Mouse (Mus musculus) lung, adult 2 months (tissue): Measurements from ENCODE around the gene Kcnma1. TPM values are rescaled to one million over a fixed set of nuclear protein-coding genes. Genes with fewer than 3 reads are reported as not detected.

Experiments
- DNase-seq: peaks from one replicate; pipeline ENCODE4 v3.0.0; 2022
- H3K4me1 ChIP-seq: fragments of 200-500 bp; 2 replicates; pipeline ENCODE4 v1.6.1; 2011; ENCODE audit warnings: low read length; ENCODE audit not compliant: control insufficient read depth, insufficient read depth
- H3K4me3 ChIP-seq: fragments of 200-500 bp; replicated peaks from 2 replicates; pipeline ENCODE3; 2011; ENCODE audit warnings: low read depth, mild to moderate bottlenecking, control low read depth, low read length; ENCODE audit errors: extremely low read depth
- CTCF ChIP-seq: fragments of 200-500 bp; IDR thresholded peaks from 2 replicates; pipeline ENCODE4 v1.5.1; 2011; ENCODE audit warnings: mild to moderate bottlenecking, low read length, control low read depth; ENCODE audit not compliant: insufficient read depth
- POLR2A ChIP-seq: fragments of 200-500 bp; IDR thresholded peaks from 2 replicates; pipeline ENCODE4 v1.6.1; 2011; ENCODE audit warnings: low read depth, mild to moderate bottlenecking, control low read depth, low read length, borderline replicate concordance; ENCODE audit errors: extremely low read depth
- WGBS: fragments of 180-500 bp; shearing (Covaris S2); methylation state at CpG from one replicate; pipeline ENCODE4 v1.1.7; 2018; 5-methylcytosine and 5-hydroxymethylcytosine counted together
- polyA plus RNA-seq: library from polyadenylated mRNA; depleted of rRNA; stranded (reverse); fragments of >200 nt; gene quantifications from 2 replicates; pipeline ENCODE4 v1.2.3, GENCODE M21; 2012

The Kcnma1 gene
- polyA plus RNA-seq, 1 experiment, result 1.6 TPM

DNA sequence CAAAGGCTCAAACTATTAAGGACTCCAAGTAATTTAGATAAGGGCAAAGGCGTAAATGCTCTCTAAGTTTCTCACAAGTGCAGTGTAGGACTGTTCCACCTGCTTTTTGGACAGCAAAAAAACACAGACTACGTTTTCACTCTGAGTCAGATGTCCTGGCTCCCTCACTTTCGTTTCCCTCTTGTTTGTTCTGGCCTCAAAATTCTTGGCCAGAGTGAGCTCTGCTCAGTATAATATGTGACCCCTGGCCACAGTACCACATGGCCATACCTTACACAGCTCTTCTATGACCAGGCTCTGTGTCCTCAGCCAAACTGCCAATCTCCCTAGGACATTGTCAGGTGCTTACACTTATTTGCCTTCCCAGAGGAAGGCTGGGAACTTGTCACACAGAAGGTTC lies 241.6 kb downstream of the Kcnma1 start:
- TF ChIP-seq CTCF (no peak), POLR2A (no peak)
- H3K4me3 ChIP-seq, result no peak overlapping the region
- no peak for DNase-seq
- WGBS, result 47% methylated on average over 3 of the region's 3 CpGs
- H3K4me1 ChIP-seq, result no peaks in the 10 kb centered on the region

DNA sequence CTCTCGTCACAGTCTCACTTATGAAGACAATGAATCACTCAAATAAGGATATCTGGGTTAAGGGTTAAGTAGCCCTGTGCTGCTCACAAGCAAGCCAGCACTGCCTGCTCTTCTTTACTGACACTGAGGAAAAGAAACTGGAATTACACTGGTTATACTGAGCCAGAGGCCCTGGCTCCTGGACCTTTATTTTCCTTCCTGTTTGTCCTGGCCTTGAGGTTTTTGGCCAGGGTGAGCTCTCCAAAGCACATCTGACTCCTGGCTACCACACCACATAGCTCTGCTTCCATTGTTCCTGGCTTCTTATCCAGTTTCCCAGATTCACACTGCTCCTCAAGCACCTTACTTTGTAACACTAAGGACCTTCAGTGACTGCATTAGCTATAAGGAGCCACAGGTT lies 242.5 kb downstream of the Kcnma1 start:
- Histone ChIP-seq H3K4me3 (no peak overlapping the region), H3K4me1 (no peaks in the 10 kb centered on the region)
- no peak for DNase-seq
- WGBS, result 64% methylated on average over 1 of the region's 1 CpGs
- TF ChIP-seq POLR2A (no peak), CTCF (no peak)

DNA sequence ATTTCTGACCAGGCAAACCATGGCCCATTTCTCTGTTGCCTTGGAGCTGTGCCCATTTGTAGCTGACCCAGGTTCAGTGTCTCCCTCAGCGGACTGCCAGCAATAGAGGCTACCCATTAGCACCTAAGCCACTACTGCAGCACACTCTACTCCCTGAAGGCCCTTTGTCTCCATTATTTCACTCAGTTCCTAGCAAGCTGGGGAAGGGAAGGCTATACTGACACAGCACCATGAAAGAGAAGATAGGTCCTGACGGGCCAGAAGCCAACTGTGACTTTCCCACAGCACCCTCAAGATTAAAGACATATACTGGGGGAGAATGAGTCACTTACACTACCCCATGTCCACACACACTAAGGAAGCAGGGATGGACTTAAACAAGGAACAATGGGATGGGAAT lies 251.8 kb downstream of the Kcnma1 start:
- no peak for TF ChIP-seq CTCF
- no peak for TF ChIP-seq POLR2A
- 78% methylated on average over 2 of the region's 2 CpGs for WGBS

DNA sequence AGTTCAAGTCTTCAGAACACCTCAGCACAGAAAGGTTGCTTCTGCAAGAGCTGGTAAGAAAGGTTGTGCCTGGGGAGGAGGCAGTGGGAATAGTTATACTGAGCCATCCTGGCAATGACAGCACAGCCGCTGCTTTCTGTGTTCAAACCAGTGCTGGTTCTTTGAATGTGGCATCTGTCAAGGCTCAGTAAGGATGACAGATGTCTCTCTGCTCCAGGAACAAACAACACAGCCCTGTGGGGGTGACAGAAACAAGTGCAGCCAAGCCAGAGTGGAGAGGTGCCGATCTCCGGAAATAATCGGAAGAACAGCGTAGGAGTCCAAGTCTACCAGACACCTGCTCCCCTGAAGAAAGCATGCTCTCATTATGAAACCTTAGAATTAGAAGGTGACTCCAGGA lies 254.7 kb downstream of the Kcnma1 start:
- H3K4me3 ChIP-seq, result no peak overlapping the region
- 77% methylated on average over 5 of the region's 5 CpGs for WGBS
- no peak for DNase-seq
- no peaks in the 10 kb centered on the region for H3K4me1 ChIP-seq
- TF ChIP-seq POLR2A (no peak), CTCF (no peak)

More for the DNA sequence above, 251.8 kb downstream of the Kcnma1 start:
- H3K4me1 ChIP-seq, result no peaks in the 10 kb centered on the region
- no peak for DNase-seq
- H3K4me3 ChIP-seq, result no peak overlapping the region

DNA sequence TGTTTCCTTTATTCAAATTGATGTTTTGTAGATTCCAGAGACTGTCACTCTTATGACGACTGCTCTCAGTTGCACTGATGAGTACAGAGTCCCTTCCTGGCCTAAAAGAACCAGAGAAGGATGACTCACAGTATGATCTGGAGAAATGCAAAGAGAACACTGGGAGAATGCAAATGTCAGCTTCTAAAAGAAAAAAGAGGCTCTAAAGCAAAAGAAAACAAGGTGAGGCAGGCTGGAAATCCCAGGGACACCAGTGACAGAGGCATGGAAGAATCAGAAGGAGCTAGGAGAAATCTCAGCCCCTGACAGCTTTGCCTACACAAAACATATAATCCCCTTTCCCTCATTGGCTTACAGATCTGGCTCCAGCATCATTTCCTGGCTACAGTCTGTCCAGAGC lies 255.9 kb downstream of the Kcnma1 start:
- DNase-seq, result no peak
- TF ChIP-seq POLR2A, result no peak
- TF ChIP-seq CTCF, result no peak
- H3K4me3 ChIP-seq, result no peak overlapping the region
- 55% methylated on average over 1 of the region's 1 CpGs for WGBS
- no peaks in the 10 kb centered on the region for H3K4me1 ChIP-seq

DNA sequence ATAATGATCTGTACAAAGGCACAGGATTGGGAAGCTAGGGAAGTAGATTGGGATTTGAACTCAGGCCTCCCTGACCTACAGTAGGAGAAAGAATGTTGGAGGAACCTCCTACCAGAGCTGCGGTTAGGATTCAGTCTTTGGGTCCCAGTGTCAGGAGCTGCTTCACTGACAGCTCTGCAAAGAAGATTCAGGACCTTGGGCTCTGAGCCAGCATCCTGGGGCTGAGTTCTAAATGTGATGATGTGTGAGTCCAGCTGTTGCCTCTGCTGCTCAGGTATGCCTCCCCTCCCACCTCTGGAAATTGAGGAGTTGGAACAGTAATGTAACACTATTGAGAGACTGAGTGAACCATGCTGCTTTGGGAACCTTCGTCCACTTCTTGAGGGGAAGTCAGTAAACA lies 266.3 kb downstream of the Kcnma1 start:
- WGBS, result 71% methylated on average over 2 of the region's 2 CpGs
- Histone ChIP-seq H3K4me3 (no peak overlapping the region), H3K4me1 (no peaks in the 10 kb centered on the region)
- no peak for DNase-seq
- TF ChIP-seq CTCF, result no peak
- no peak for TF ChIP-seq POLR2A

DNA sequence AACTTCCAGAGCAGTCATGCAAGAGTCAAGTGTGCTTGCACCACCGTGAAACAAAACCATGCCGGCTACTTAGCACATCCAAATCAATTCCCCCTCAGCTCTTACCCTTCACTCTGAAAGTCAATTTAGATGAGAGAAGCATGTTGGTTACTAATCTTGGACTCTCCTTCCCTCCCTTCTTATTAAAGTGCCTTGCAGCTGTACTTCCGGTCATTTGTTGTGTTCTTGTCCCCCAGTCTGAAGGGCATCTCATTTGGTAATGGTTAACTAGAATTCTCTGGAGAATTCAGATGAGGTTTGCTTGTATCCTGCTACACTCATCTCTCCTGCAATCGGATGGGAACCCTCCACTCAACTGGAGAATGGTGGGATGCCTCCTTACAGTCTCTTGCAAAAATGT lies 267.3 kb downstream of the Kcnma1 start:
- TF ChIP-seq CTCF (no peak), POLR2A (no peak)
- Histone ChIP-seq H3K4me3 (no peak overlapping the region), H3K4me1 (no peaks in the 10 kb centered on the region)
- WGBS, result 81% methylated on average over 4 of the region's 4 CpGs
- no peak for DNase-seq

DNA sequence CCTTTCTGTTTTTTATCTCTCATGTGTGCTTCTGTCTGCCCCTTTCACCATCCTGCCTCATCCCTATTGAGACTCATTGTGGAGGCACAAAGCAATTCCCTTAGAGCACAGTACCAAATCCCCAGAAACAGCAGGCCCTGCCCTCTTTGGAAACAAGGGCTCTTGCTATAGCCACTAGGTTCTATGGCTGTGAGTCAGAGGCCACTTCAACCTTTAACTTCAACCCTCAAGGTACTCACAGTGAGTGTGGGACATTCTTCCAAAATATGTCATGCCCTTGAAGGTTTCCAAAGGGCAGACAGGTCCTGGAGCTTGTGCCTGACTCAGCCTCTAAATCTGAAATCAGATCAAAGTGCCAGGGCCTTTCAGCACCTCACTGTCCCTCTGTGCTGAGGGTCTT lies 272.8 kb downstream of the Kcnma1 start:
- DNase-seq, result no peak
- no peak overlapping the region for H3K4me3 ChIP-seq
- H3K4me1 ChIP-seq, result no peaks in the 10 kb centered on the region
- no peak for TF ChIP-seq CTCF
- TF ChIP-seq POLR2A, result no peak

DNA sequence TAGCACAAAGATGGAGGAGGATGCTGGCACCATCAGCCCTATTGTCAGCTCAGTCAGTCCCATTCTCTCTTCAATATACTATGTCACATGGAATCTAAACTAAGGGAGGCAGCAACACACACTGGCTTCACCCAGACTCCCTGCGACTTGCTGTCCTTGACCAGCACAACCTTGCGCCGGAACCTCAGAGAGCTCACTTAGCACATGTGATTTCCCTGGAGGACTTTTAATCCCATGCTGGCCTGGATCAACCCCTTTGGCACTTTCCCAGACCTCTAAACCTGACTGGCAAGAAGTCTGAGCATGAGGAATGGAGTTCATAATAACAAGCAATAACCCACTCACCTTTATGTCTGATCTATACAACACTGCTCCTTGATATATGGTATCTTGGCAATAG lies 280.1 kb downstream of the Kcnma1 start:
- no peak for DNase-seq
- TF ChIP-seq POLR2A (no peak), CTCF (no peak)
- 86% methylated on average over 3 of the region's 3 CpGs for WGBS
- H3K4me3 ChIP-seq, result no peak overlapping the region
- H3K4me1 ChIP-seq, result no peaks in the 10 kb centered on the region

DNA sequence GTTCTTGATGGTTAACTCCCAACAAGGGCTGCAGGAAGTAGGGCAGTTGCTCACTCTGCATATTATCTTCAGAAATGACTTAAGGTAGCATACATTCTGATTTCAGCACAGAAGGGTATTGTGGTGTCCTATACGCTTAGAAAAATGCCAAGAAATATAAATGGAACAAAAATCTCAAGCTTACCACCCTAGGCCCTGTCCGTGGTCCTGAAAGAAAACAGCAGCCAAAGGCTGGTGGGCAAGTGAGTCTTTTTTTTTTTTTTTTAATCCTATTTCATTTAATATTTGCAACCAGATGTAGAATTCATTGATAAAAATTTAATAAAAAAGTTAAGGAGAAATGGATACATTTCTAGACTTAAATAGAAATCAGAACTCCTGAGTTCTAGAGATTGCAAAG lies 284.9 kb downstream of the Kcnma1 start:
- DNase-seq, result no peak

DNA sequence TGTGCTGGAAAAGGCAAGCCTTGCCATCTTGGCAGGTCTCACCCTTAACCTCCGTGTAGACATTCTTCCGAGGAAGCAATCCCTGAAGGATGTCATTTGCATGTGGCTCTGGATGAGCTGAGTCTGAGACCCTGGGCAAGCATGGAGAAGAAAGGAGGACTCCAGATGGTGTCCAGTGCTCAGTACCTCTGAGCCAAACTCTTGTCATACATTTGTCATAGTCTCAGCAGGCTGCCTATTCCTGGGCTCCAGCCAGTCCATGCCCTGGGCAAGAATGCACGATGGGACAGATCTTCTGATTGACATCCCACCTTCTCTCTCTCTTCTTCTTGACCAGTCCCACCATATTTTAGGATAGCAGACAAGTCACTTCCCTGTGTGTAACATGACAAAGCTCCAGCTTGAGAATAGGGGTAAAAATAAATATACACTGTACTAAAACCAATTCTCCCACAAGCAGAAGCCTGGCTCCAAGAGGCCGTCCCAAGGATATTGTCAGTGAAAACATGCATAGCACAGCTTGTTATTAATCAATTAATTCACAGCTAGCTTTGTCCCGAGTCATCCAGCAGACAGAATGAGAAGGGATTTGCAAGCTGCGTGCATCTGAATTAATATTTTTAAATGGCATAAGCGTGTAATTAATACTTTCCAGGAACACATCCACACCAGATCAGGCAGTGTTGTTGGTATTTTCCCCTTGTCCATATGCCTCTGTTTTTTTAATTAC lies 290.4 kb downstream of the Kcnma1 start:
- no peak for DNase-seq
- TF ChIP-seq POLR2A (no peak), CTCF (no peak)
- Histone ChIP-seq H3K4me1 (no peaks in the 10 kb centered on the region), H3K4me3 (no peak overlapping the region)
- WGBS, result 64% methylated on average over 7 of the region's 7 CpGs

More for the DNA sequence above, 284.9 kb downstream of the Kcnma1 start:
- H3K4me1 ChIP-seq, result no peaks in the 10 kb centered on the region
- TF ChIP-seq CTCF (no peak), POLR2A (no peak)
- 43% methylated on average over 2 of the region's 2 CpGs for WGBS
- no peak overlapping the region for H3K4me3 ChIP-seq
